Mouse (Mus musculus): Measurements from ENCODE around the gene Cwc22. TPM values are rescaled to one million over a fixed set of nuclear protein-coding genes. Genes with fewer than 3 reads are reported as not detected.

The Cwc22 gene
- total and polyA plus RNA-seq, 2 experiments from 2014 or later: 10.8 to 16.0 TPM

- Histone ChIP-seq H3K9ac (replicated peaks; ENCODE audit: low read depth, low read length) (no peak overlapping the region), H3K9me3 (replicated peaks; ENCODE audit: control insufficient read depth, low read length) (no peaks in the 10 kb centered on the region), H3K36me3 (replicated peaks; ENCODE audit: control insufficient read depth, insufficient read depth, low read length) (peaks cover 87% of the 10 kb centered on the region), H3K4me3 (ENCODE audit: low read depth, low read length) (no peak overlapping the region), H3K27ac (ENCODE audit: low read depth) (no peak overlapping the region), H3K27me3 (ENCODE audit: control insufficient read depth, insufficient read depth, low read length) (no peaks in the 10 kb centered on the region), H3K4me2 (ENCODE audit: low read depth, low read length) (no peak overlapping the region), H3K4me1 (ENCODE audit: control insufficient read depth, insufficient read depth) (no peaks in the 10 kb centered on the region)
- TF ChIP-seq CTCF (IDR thresholded peaks at IDR 0.05; ENCODE audit: low read depth): no peak
- TF ChIP-seq EP300 (IDR thresholded peaks at IDR 0.05; ENCODE audit: low read depth): no peak
- DNase-seq (ENCODE audit: low spot score): no peak
- WGBS: 78% methylated on average over 1 of the region's 1 CpGs
- ATAC-seq (ENCODE audit: insufficient read depth, low read depth): no peak
Measured at GRCm38 (mm10) chr2:77931958-77932357, 14.2 kb downstream of the Cwc22 start.

- H3K36me3 ChIP-seq (replicated peaks; ENCODE audit: control insufficient read depth, insufficient read depth, low read length): peaks cover 82% of the 10 kb centered on the region
- no peaks in the 10 kb centered on the region for H3K9me3 ChIP-seq (replicated peaks; ENCODE audit: control insufficient read depth, low read length)
- no peak overlapping the region for H3K4me3 ChIP-seq (ENCODE audit: low read depth, low read length)
- ATAC-seq (ENCODE audit: insufficient read depth, low read depth): no peak
- H3K9ac ChIP-seq (replicated peaks; ENCODE audit: low read depth, low read length): no peak overlapping the region
- no peaks in the 10 kb centered on the region for H3K27me3 ChIP-seq (ENCODE audit: control insufficient read depth, insufficient read depth, low read length)
- no peaks in the 10 kb centered on the region for H3K4me1 ChIP-seq (ENCODE audit: control insufficient read depth, insufficient read depth)
- no peak overlapping the region for H3K27ac ChIP-seq (ENCODE audit: low read depth)
- DNase-seq (ENCODE audit: low spot score): no peak
- H3K4me2 ChIP-seq (ENCODE audit: low read depth, low read length): no peak overlapping the region
- no peak for TF ChIP-seq CTCF (IDR thresholded peaks at IDR 0.05; ENCODE audit: low read depth)
- TF ChIP-seq EP300 (IDR thresholded peaks at IDR 0.05; ENCODE audit: low read depth): no peak
- WGBS: 94% methylated on average over 10 of the region's 10 CpGs
Measured at GRCm38 (mm10) chr2:77928352-77928751, 17.8 kb downstream of the Cwc22 start.

- WGBS: 83% methylated on average over 7 of the region's 7 CpGs
- H3K4me3 ChIP-seq (ENCODE audit: low read depth, low read length): no peak overlapping the region
- ATAC-seq (ENCODE audit: insufficient read depth, low read depth): no peak
- H3K9me3 ChIP-seq (replicated peaks; ENCODE audit: control insufficient read depth, low read length): no peaks in the 10 kb centered on the region
- H3K27me3 ChIP-seq (ENCODE audit: control insufficient read depth, insufficient read depth, low read length): no peaks in the 10 kb centered on the region
- H3K27ac ChIP-seq (ENCODE audit: low read depth): no peak overlapping the region
- TF ChIP-seq CTCF (IDR thresholded peaks at IDR 0.05; ENCODE audit: low read depth) (no peak), EP300 (IDR thresholded peaks at IDR 0.05; ENCODE audit: low read depth) (no peak)
- H3K9ac ChIP-seq (replicated peaks; ENCODE audit: low read depth, low read length): no peak overlapping the region
- H3K4me2 ChIP-seq (ENCODE audit: low read depth, low read length): no peak overlapping the region
- H3K4me1 ChIP-seq (ENCODE audit: control insufficient read depth, insufficient read depth): no peaks in the 10 kb centered on the region
- H3K36me3 ChIP-seq (replicated peaks; ENCODE audit: control insufficient read depth, insufficient read depth, low read length): peaks cover 83% of the 10 kb centered on the region
- no peak for DNase-seq (ENCODE audit: low spot score)
Measured at GRCm38 (mm10) chr2:77926468-77926867, 19.7 kb downstream of the Cwc22 start.

- no peak for TF ChIP-seq EP300 (IDR thresholded peaks at IDR 0.05; ENCODE audit: low read depth)
- TF ChIP-seq CTCF (IDR thresholded peaks at IDR 0.05; ENCODE audit: low read depth): no peak
- Histone ChIP-seq H3K9me3 (replicated peaks; ENCODE audit: control insufficient read depth, low read length) (no peaks in the 10 kb centered on the region), H3K4me3 (ENCODE audit: low read depth, low read length) (no peak overlapping the region), H3K4me1 (ENCODE audit: control insufficient read depth, insufficient read depth) (no peaks in the 10 kb centered on the region), H3K27me3 (ENCODE audit: control insufficient read depth, insufficient read depth, low read length) (no peaks in the 10 kb centered on the region), H3K9ac (replicated peaks; ENCODE audit: low read depth, low read length) (no peak overlapping the region), H3K36me3 (replicated peaks; ENCODE audit: control insufficient read depth, insufficient read depth, low read length) (peaks cover 82% of the 10 kb centered on the region), H3K27ac (ENCODE audit: low read depth) (no peak overlapping the region), H3K4me2 (ENCODE audit: low read depth, low read length) (no peak overlapping the region)
- no peak for DNase-seq (ENCODE audit: low spot score)
- ATAC-seq (ENCODE audit: insufficient read depth, low read depth): no peak
- 89% methylated on average over 2 of the region's 2 CpGs for WGBS
Measured at GRCm38 (mm10) chr2:77925997-77926396, 20.2 kb downstream of the Cwc22 start.

- Histone ChIP-seq H3K27me3 (ENCODE audit: control insufficient read depth, insufficient read depth, low read length) (no peaks in the 10 kb centered on the region), H3K4me3 (ENCODE audit: low read depth, low read length) (no peak overlapping the region), H3K4me2 (ENCODE audit: low read depth, low read length) (no peak overlapping the region), H3K9me3 (replicated peaks; ENCODE audit: control insufficient read depth, low read length) (no peaks in the 10 kb centered on the region), H3K4me1 (ENCODE audit: control insufficient read depth, insufficient read depth) (no peaks in the 10 kb centered on the region), H3K9ac (replicated peaks; ENCODE audit: low read depth, low read length) (no peak overlapping the region), H3K27ac (ENCODE audit: low read depth) (no peak overlapping the region), H3K36me3 (replicated peaks; ENCODE audit: control insufficient read depth, insufficient read depth, low read length) (peaks cover 82% of the 10 kb centered on the region)
- ATAC-seq (ENCODE audit: insufficient read depth, low read depth) (no peak), DNase-seq (ENCODE audit: low spot score) (no peak)
- WGBS: 73% methylated on average over 7 of the region's 7 CpGs
- no peak for TF ChIP-seq CTCF (IDR thresholded peaks at IDR 0.05; ENCODE audit: low read depth)
- TF ChIP-seq EP300 (IDR thresholded peaks at IDR 0.05; ENCODE audit: low read depth): no peak
Measured at GRCm38 (mm10) chr2:77925187-77925924, 20.8 kb downstream of the Cwc22 start.

- DNase-seq (ENCODE audit: low spot score) (no peak), ATAC-seq (ENCODE audit: insufficient read depth, low read depth) (no peak)
- 90% methylated on average over 3 of the region's 3 CpGs for WGBS
- Histone ChIP-seq H3K36me3 (replicated peaks; ENCODE audit: control insufficient read depth, insufficient read depth, low read length) (peaks cover 77% of the 10 kb centered on the region), H3K27me3 (ENCODE audit: control insufficient read depth, insufficient read depth, low read length) (no peaks in the 10 kb centered on the region), H3K4me1 (ENCODE audit: control insufficient read depth, insufficient read depth) (no peaks in the 10 kb centered on the region), H3K9ac (replicated peaks; ENCODE audit: low read depth, low read length) (no peak overlapping the region), H3K4me2 (ENCODE audit: low read depth, low read length) (no peak overlapping the region), H3K27ac (ENCODE audit: low read depth) (no peak overlapping the region), H3K9me3 (replicated peaks; ENCODE audit: control insufficient read depth, low read length) (no peaks in the 10 kb centered on the region), H3K4me3 (ENCODE audit: low read depth, low read length) (no peak overlapping the region)
- TF ChIP-seq EP300 (IDR thresholded peaks at IDR 0.05; ENCODE audit: low read depth) (no peak), CTCF (IDR thresholded peaks at IDR 0.05; ENCODE audit: low read depth) (no peak)
Measured at GRCm38 (mm10) chr2:77924003-77924402, 22.2 kb downstream of the Cwc22 start.

All from heart, postnatal 0 days (tissue).